Mouse (Mus musculus): ENCODE results near the gene Rbm46. TPM values are rescaled to one million over a fixed set of nuclear protein-coding genes. Genes with fewer than 3 reads are reported as not detected.

Gene Rbm46
- polyA plus RNA-seq (2012; ENCODE audit: insufficient read depth, insufficient read length, missing spikeins): not detected in 2 replicates

- Histone ChIP-seq H3K27ac (ENCODE audit: insufficient read depth, low read depth, low read length) (no peak within 1 kb of the TSS), H3K4me1 (ENCODE audit: control insufficient read depth, insufficient read depth, low read length) (no peaks in the 10 kb centered on the region), H3K4me3 (ENCODE audit: insufficient read depth, low read length) (no peak within 1 kb of the TSS)
- TF ChIP-seq POLR2A (IDR thresholded peaks at IDR 0.05; ENCODE audit: borderline replicate concordance, low read depth, low read length) (no peak), CTCF (IDR thresholded peaks at IDR 0.05; ENCODE audit: low read depth, low read length) (no peak)
These were observed at the start of gene Rbm46 for GRCm38 (mm10) chr3:82876372-82876739. Rbm46 (minus strand) TSS chr3:82876483.

- no peak overlapping the region for H3K27ac ChIP-seq (ENCODE audit: insufficient read depth, low read depth, low read length)
- H3K4me3 ChIP-seq (ENCODE audit: insufficient read depth, low read length): no peak overlapping the region
- no peaks in the 10 kb centered on the region for H3K4me1 ChIP-seq (ENCODE audit: control insufficient read depth, insufficient read depth, low read length)
- TF ChIP-seq POLR2A (IDR thresholded peaks at IDR 0.05; ENCODE audit: borderline replicate concordance, low read depth, low read length): no peak
- no peak for TF ChIP-seq CTCF (IDR thresholded peaks at IDR 0.05; ENCODE audit: low read depth, low read length)
These were observed 39.3 kb upstream of the Rbm46 start for GRCm38 (mm10) chr3:82915632-82916031.

GRCm38 (mm10) chr3:82908671-82909070 lies 32.4 kb upstream of the Rbm46 start:
- Histone ChIP-seq H3K4me3 (ENCODE audit: insufficient read depth, low read length) (no peak overlapping the region), H3K27ac (ENCODE audit: insufficient read depth, low read depth, low read length) (no peak overlapping the region), H3K4me1 (ENCODE audit: control insufficient read depth, insufficient read depth, low read length) (no peaks in the 10 kb centered on the region)
- no peak for TF ChIP-seq POLR2A (IDR thresholded peaks at IDR 0.05; ENCODE audit: borderline replicate concordance, low read depth, low read length)
- no peak for TF ChIP-seq CTCF (IDR thresholded peaks at IDR 0.05; ENCODE audit: low read depth, low read length)

GRCm38 (mm10) chr3:82904211-82904908 lies 28.1 kb upstream of the Rbm46 start:
- Histone ChIP-seq H3K4me3 (ENCODE audit: insufficient read depth, low read length) (no peak overlapping the region), H3K4me1 (ENCODE audit: control insufficient read depth, insufficient read depth, low read length) (no peaks in the 10 kb centered on the region), H3K27ac (ENCODE audit: insufficient read depth, low read depth, low read length) (no peak overlapping the region)
- no peak for TF ChIP-seq POLR2A (IDR thresholded peaks at IDR 0.05; ENCODE audit: borderline replicate concordance, low read depth, low read length)
- TF ChIP-seq CTCF (IDR thresholded peaks at IDR 0.05; ENCODE audit: low read depth, low read length): no peak

- no peaks in the 10 kb centered on the region for H3K4me1 ChIP-seq (ENCODE audit: control insufficient read depth, insufficient read depth, low read length)
- H3K27ac ChIP-seq (ENCODE audit: insufficient read depth, low read depth, low read length): no peak within 1 kb of the TSS
- TF ChIP-seq POLR2A (IDR thresholded peaks at IDR 0.05; ENCODE audit: borderline replicate concordance, low read depth, low read length): no peak
- no peak for TF ChIP-seq CTCF (IDR thresholded peaks at IDR 0.05; ENCODE audit: low read depth, low read length)
- H3K4me3 ChIP-seq (ENCODE audit: insufficient read depth, low read length): no peak within 1 kb of the TSS
These were observed 27.4 kb upstream of the Rbm46 start, which contains the start of gene Lrat for GRCm38 (mm10) chr3:82903613-82904205. Lrat (minus strand) TSS chr3:82903973.

GRCm38 (mm10) chr3:82902757-82903612 lies 26.7 kb upstream of the Rbm46 start:
- TF ChIP-seq CTCF (IDR thresholded peaks at IDR 0.05; ENCODE audit: low read depth, low read length) (no peak), POLR2A (IDR thresholded peaks at IDR 0.05; ENCODE audit: borderline replicate concordance, low read depth, low read length) (no peak)
- H3K27ac ChIP-seq (ENCODE audit: insufficient read depth, low read depth, low read length): no peak overlapping the region
- H3K4me3 ChIP-seq (ENCODE audit: insufficient read depth, low read length): no peak overlapping the region
- H3K4me1 ChIP-seq (ENCODE audit: control insufficient read depth, insufficient read depth, low read length): no peaks in the 10 kb centered on the region

GRCm38 (mm10) chr3:82888842-82889241 lies 12.6 kb upstream of the Rbm46 start:
- Histone ChIP-seq H3K27ac (ENCODE audit: insufficient read depth, low read depth, low read length) (no peak overlapping the region), H3K4me3 (ENCODE audit: insufficient read depth, low read length) (no peak overlapping the region), H3K4me1 (ENCODE audit: control insufficient read depth, insufficient read depth, low read length) (no peaks in the 10 kb centered on the region)
- TF ChIP-seq POLR2A (IDR thresholded peaks at IDR 0.05; ENCODE audit: borderline replicate concordance, low read depth, low read length) (no peak), CTCF (IDR thresholded peaks at IDR 0.05; ENCODE audit: low read depth, low read length) (no peak)

- H3K27ac ChIP-seq (ENCODE audit: insufficient read depth, low read depth, low read length): no peak overlapping the region
- no peak overlapping the region for H3K4me3 ChIP-seq (ENCODE audit: insufficient read depth, low read length)
- TF ChIP-seq POLR2A (IDR thresholded peaks at IDR 0.05; ENCODE audit: borderline replicate concordance, low read depth, low read length): no peak
- TF ChIP-seq CTCF (IDR thresholded peaks at IDR 0.05; ENCODE audit: low read depth, low read length): no peak
- no peaks in the 10 kb centered on the region for H3K4me1 ChIP-seq (ENCODE audit: control insufficient read depth, insufficient read depth, low read length)
These were observed 975 bp upstream of the Rbm46 start for GRCm38 (mm10) chr3:82877258-82877657.

GRCm38 (mm10) chr3:82875671-82876371 lies 462 bp downstream of the Rbm46 start:
- H3K4me3 ChIP-seq (ENCODE audit: insufficient read depth, low read length): no peak overlapping the region
- H3K4me1 ChIP-seq (ENCODE audit: control insufficient read depth, insufficient read depth, low read length): no peaks in the 10 kb centered on the region

More at GRCm38 (mm10) chr3:82875671-82876371, 462 bp downstream of the Rbm46 start:
- TF ChIP-seq CTCF (IDR thresholded peaks at IDR 0.05; ENCODE audit: low read depth, low read length): no peak
- TF ChIP-seq POLR2A (IDR thresholded peaks at IDR 0.05; ENCODE audit: borderline replicate concordance, low read depth, low read length): no peak
- no peak overlapping the region for H3K27ac ChIP-seq (ENCODE audit: insufficient read depth, low read depth, low read length)
